13 mouse cellular contexts compared by ENCODE assay signal in genomic region chr2:155630153-155630552, GRCm38 (mm10). TPM values are rescaled to one million over a fixed set of nuclear protein-coding genes. Genes with fewer than 3 reads are reported as not detected.
DNase-seq lines count a peak whose midpoint lies in the region; ATAC-seq lines count a peak whose summit lies in the region.
"Had no signal": no experiment of that assay in that cellular context is flagged by ENCODE, and none has a peak within 500 bp of the region (broad histone marks: within the 10 kb centered on the region; RNA-seq: fewer than 3 reads in every experiment).

No protein-coding gene starts in this region.

- peak overlapping the region; percentile 16 for H3K4me3 ChIP-seq in forebrain, embryonic 10.5 days
- H3K4me3 ChIP-seq in forebrain, embryonic 13.5 days = no peak overlapping the region
- H3K4me3 ChIP-seq in midbrain, embryonic 10.5 days = peak overlapping the region; percentile 24
- H3K4me3 ChIP-seq in midbrain, embryonic 14.5 days (replicated peaks; ENCODE audit: low read depth, low read length) = no peak overlapping the region
- H3K4me3 ChIP-seq in limb, embryonic 13.5 days = peak overlapping the region; percentile 4; the same call in 1 of the 2 replicates
- H3K4me3 ChIP-seq: myocyte had no signal

- H3K9me3 ChIP-seq in forebrain, embryonic 10.5 days = no peaks in the 10 kb centered on the region
- no peaks in the 10 kb centered on the region for H3K9me3 ChIP-seq in forebrain, embryonic 13.5 days (replicated peaks)
- no peaks in the 10 kb centered on the region for H3K9me3 ChIP-seq in midbrain, embryonic 10.5 days (replicated peaks)
- no peaks in the 10 kb centered on the region for H3K9me3 ChIP-seq in midbrain, embryonic 14.5 days (ENCODE audit: control insufficient read depth, low read length)
- no peaks in the 10 kb centered on the region for H3K9me3 ChIP-seq in limb, embryonic 13.5 days

- intact Hi-C loops in left cerebral cortex, postnatal 14 days (cut with DNase I) = no loop called here

- WGBS in forebrain, embryonic 10.5 days = 19% methylated on average over 20 of the region's 20 CpGs
- 23% methylated on average over 20 of the region's 20 CpGs for WGBS in forebrain, embryonic 13.5 days
- WGBS in midbrain, embryonic 10.5 days = 15% methylated on average over 20 of the region's 20 CpGs
- WGBS in midbrain, embryonic 14.5 days = 24% methylated on average over 20 of the region's 20 CpGs
- WGBS in limb, embryonic 13.5 days = 20% methylated on average over 20 of the region's 20 CpGs

- H3K36me3 ChIP-seq in forebrain, embryonic 10.5 days (replicated peaks) = peaks cover 39% of the 10 kb centered on the region
- peaks cover 39% of the 10 kb centered on the region for H3K36me3 ChIP-seq in forebrain, embryonic 13.5 days (ENCODE audit: poor library complexity, severe bottlenecking)
- peaks cover 44% of the 10 kb centered on the region for H3K36me3 ChIP-seq in midbrain, embryonic 10.5 days
- H3K36me3 ChIP-seq in midbrain, embryonic 14.5 days (ENCODE audit: control insufficient read depth, insufficient read depth, low read length) = peaks cover 41% of the 10 kb centered on the region
- H3K36me3 ChIP-seq in limb, embryonic 13.5 days = peaks cover 41% of the 10 kb centered on the region

- peaks cover 48% of the 10 kb centered on the region for H3K4me1 ChIP-seq in forebrain, embryonic 10.5 days
- H3K4me1 ChIP-seq in forebrain, embryonic 13.5 days = peaks cover 28% of the 10 kb centered on the region
- H3K4me1 ChIP-seq in midbrain, embryonic 10.5 days = peaks cover 48% of the 10 kb centered on the region
- H3K4me1 ChIP-seq in midbrain, embryonic 14.5 days (ENCODE audit: control insufficient read depth, insufficient read depth, low read length) = peaks cover 12% of the 10 kb centered on the region; the same call in 1 of the 2 replicates
- H3K4me1 ChIP-seq in limb, embryonic 13.5 days = peaks cover 26% of the 10 kb centered on the region

- no peak for DNase-seq in forebrain, embryonic 10.5 days (ENCODE audit: extremely low spot score, low spot score)
- peak; percentile 47 for DNase-seq in midbrain, embryonic 10.5 days (ENCODE audit: low spot score)
- no peak for DNase-seq in midbrain, embryonic 14.5 days
- DNase-seq in embryo, embryonic 9.5 days (ENCODE audit: extremely low spot score) = peak; percentile 42
- no peak for DNase-seq in gastrocnemius, postnatal 25 days
- no peak for DNase-seq in left cerebral cortex, postnatal 14 days (ENCODE audit: low spot score in 2 of 2)
- DNase-seq: heart, postnatal 10 days; kidney, adult 18-20 months; thymus, postnatal 36 days had no signal

- H3K9ac ChIP-seq in forebrain, embryonic 13.5 days = no peak overlapping the region; the same call in 1 of the 2 replicates
- H3K9ac ChIP-seq in midbrain, embryonic 14.5 days (replicated peaks; ENCODE audit: low read length) = no peak overlapping the region; the same call in 1 of the 2 replicates
- peak overlapping the region; percentile 43; the same call in 1 of the 2 replicates for H3K9ac ChIP-seq in limb, embryonic 13.5 days

- no peak overlapping the region for H3K27ac ChIP-seq in forebrain, embryonic 10.5 days
- no peak overlapping the region for H3K27ac ChIP-seq in forebrain, embryonic 13.5 days
- H3K27ac ChIP-seq in midbrain, embryonic 10.5 days (replicated peaks) = no peak overlapping the region
- no peak overlapping the region for H3K27ac ChIP-seq in midbrain, embryonic 14.5 days (replicated peaks; ENCODE audit: low read depth, low read length)
- no peak overlapping the region for H3K27ac ChIP-seq in limb, embryonic 13.5 days

- peaks cover 99% of the 10 kb centered on the region for H3K27me3 ChIP-seq in forebrain, embryonic 10.5 days (ENCODE audit: poor library complexity, severe bottlenecking)
- peaks cover 62% of the 10 kb centered on the region for H3K27me3 ChIP-seq in forebrain, embryonic 13.5 days
- H3K27me3 ChIP-seq in midbrain, embryonic 10.5 days (ENCODE audit: low read depth, poor library complexity, severe bottlenecking) = peaks cover 95% of the 10 kb centered on the region
- peaks cover 56% of the 10 kb centered on the region for H3K27me3 ChIP-seq in midbrain, embryonic 14.5 days (ENCODE audit: control insufficient read depth, insufficient read depth, low read length)
- peaks cover 97% of the 10 kb centered on the region for H3K27me3 ChIP-seq in limb, embryonic 13.5 days

- ATAC-seq in forebrain, embryonic 13.5 days = no peak
- ATAC-seq in midbrain, embryonic 14.5 days (ENCODE audit: low FRiP score, low TSS enrichment) = no peak
- ATAC-seq in limb, embryonic 13.5 days (ENCODE audit: low FRiP score, low read depth) = no peak

- no peak overlapping the region; the same call in 1 of the 2 replicates for H3K4me2 ChIP-seq in forebrain, embryonic 13.5 days
- H3K4me2 ChIP-seq in midbrain, embryonic 14.5 days (ENCODE audit: low read length) = no peak overlapping the region
- peak overlapping the region; percentile 32; the same call in 1 of the 2 replicates for H3K4me2 ChIP-seq in limb, embryonic 13.5 days (replicated peaks)

RNA-seq across cellular contexts. Expression of gene Myh7b, which starts 19.1 kb away (rescaled TPM):
- polyA plus RNA-seq in forebrain, embryonic 10.5 days (2016; fragmentation: Nextera tagmentation; extraction: Ambion mirVana) = 0.67 and 0.73 TPM in 2 replicates
- 0.28 and 0.61 TPM in 2 replicates for polyA plus RNA-seq in forebrain, embryonic 13.5 days (2015; fragmentation: Nextera tagmentation; extraction: Ambion mirVana)
- polyA plus RNA-seq in midbrain, embryonic 10.5 days (2016; fragmentation: Nextera tagmentation; extraction: Ambion mirVana) = 0.53 and 0.60 TPM in 2 replicates
- polyA plus RNA-seq in midbrain, embryonic 14.5 days (2014; fragmentation: Nextera tagmentation; extraction: Ambion mirVana) = 0.64 and 0.77 TPM in 2 replicates
- 2.7 and 3.7 TPM in 2 replicates for polyA plus RNA-seq in limb, embryonic 13.5 days (2015; fragmentation: Nextera tagmentation; extraction: Ambion mirVana)
- 1 to 10 TPM in 1 of 2 experiments, under 1 TPM in 1; 0.88 to 5.0 TPM for total RNA-seq in gastrocnemius, postnatal 25 days (2021)
- total RNA-seq in left cerebral cortex, postnatal 14 days (2021) = 1 to 10 TPM; 4.5 to 5.6 TPM
- total RNA-seq: liver, adult 2 months had no signal
- polyA plus RNA-seq: liver, adult 2 months had no signal

RNA-seq across cellular contexts. Expression of gene Gss, which starts 37.5 kb away (rescaled TPM):
- 22.6 and 24.2 TPM in 2 replicates for polyA plus RNA-seq in forebrain, embryonic 10.5 days (2016; fragmentation: Nextera tagmentation; extraction: Ambion mirVana)
- 16.7 and 18.7 TPM in 2 replicates for polyA plus RNA-seq in forebrain, embryonic 13.5 days (2015; fragmentation: Nextera tagmentation; extraction: Ambion mirVana)
- 19.6 and 22.1 TPM in 2 replicates for polyA plus RNA-seq in midbrain, embryonic 10.5 days (2016; fragmentation: Nextera tagmentation; extraction: Ambion mirVana)
- 14.8 and 15.2 TPM in 2 replicates for polyA plus RNA-seq in midbrain, embryonic 14.5 days (2014; fragmentation: Nextera tagmentation; extraction: Ambion mirVana)
- 27.5 and 27.9 TPM in 2 replicates for polyA plus RNA-seq in limb, embryonic 13.5 days (2015; fragmentation: Nextera tagmentation; extraction: Ambion mirVana)
- total RNA-seq in gastrocnemius, postnatal 25 days (2021) = 1 to 10 TPM; 5.6 to 5.9 TPM
- total RNA-seq in left cerebral cortex, postnatal 14 days (2021) = 10 to 100 TPM; 15.8 to 18.3 TPM

Comparison
In these comparisons a context has a peak if more than half of its experiments do, and no peak if none do; other contexts are left out.
1. DNase-seq: peak in midbrain, embryonic 10.5 days (single experiment) and embryo, embryonic 9.5 days (single experiment); none in forebrain, embryonic 10.5 days (single experiment), midbrain, embryonic 14.5 days (single experiment), gastrocnemius, postnatal 25 days (single experiment) and left cerebral cortex, postnatal 14 days (0 of 2).
2. H3K4me3 ChIP-seq: peak in forebrain, embryonic 10.5 days (single experiment), midbrain, embryonic 10.5 days (single experiment) and limb, embryonic 13.5 days (single experiment); none in forebrain, embryonic 13.5 days (single experiment) and midbrain, embryonic 14.5 days (single experiment).